Mouse (Mus musculus): Measurements from ENCODE around the gene Notch2. TPM values are rescaled to one million over a fixed set of nuclear protein-coding genes. Genes with fewer than 3 reads are reported as not detected.

Notch2 gene
- total and polyA plus RNA-seq, 3 experiments, result 3.3 to 11.3 (median 11.1) TPM

GRCm38 (mm10) chr3:98028936-98029335 is 15.6 kb downstream of the Notch2 start:
- in situ Hi-C loops (cut with MboI; ENCODE audit: low pct_ligation_motif_present, low pct_unique_long_range_greater_than_20kb, low sequenced_read_pairs) (no loop called here), dilution Hi-C loops (cut with MboI; ENCODE audit: extremely low pct_ligation_motif_present, extremely low pct_unique_long_range_greater_than_20kb, low sequenced_read_pairs) (no loop called here)
- Histone ChIP-seq H3K79me2 (replicated peaks; ENCODE audit: control insufficient read depth, extremely low read depth, insufficient read depth, poor library complexity, severe bottlenecking) (no peaks in the 10 kb centered on the region), H3K27ac (ENCODE audit: insufficient read depth, low read depth) (no peak overlapping the region), H3K9ac (ENCODE audit: insufficient read depth, low read depth) (no peak overlapping the region), H3K4me1 (ENCODE audit: control insufficient read depth in 1 of 2, insufficient read depth in 2 of 2) (peaks cover 12 to 85% of the 10 kb centered on the region in 2 experiments), H3K4me2 (ENCODE audit: insufficient read depth, low read depth, poor library complexity, severe bottlenecking) (no peak overlapping the region), H3K4me3 (replicated peaks in 1 of 3; ENCODE audit: low read depth in 2 of 3, low read length in 2 of 3, poor library complexity in 1 of 3) (no peak overlapping the region), H3K9me3 (replicated peaks; ENCODE audit: low read length) (no peaks in the 10 kb centered on the region), H3K27me3 (replicated peaks) (no peaks in the 10 kb centered on the region), H3K36me3 (replicated peaks in 1 of 2; ENCODE audit: control insufficient read depth in 1 of 2, insufficient read depth in 1 of 2, low read length in 1 of 2) (peaks cover 0 to 17% of the 10 kb centered on the region in 2 experiments)
- no peak for DNase-seq (ENCODE audit: extremely low read depth)
- TF ChIP-seq KAT2A (IDR thresholded peaks at IDR 0.05; ENCODE audit: insufficient replicate concordance, low read length) (no peak), MXI1 (IDR thresholded peaks at IDR 0.05; ENCODE audit: low read depth, low read length) (no peak), HCFC1 (IDR thresholded peaks at IDR 0.05; ENCODE audit: low read depth, low read length) (no peak), MAFK (IDR thresholded peaks at IDR 0.05; ENCODE audit: insufficient replicate concordance, low read length) (no peak), ZNF384 (IDR thresholded peaks at IDR 0.05; ENCODE audit: low read depth, low read length) (no peak), ELF1 (IDR thresholded peaks at IDR 0.05; ENCODE audit: low read depth, low read length) (no peak), JUND (conservative IDR thresholded peaks at IDR 0.05; ENCODE audit: low read depth, low read length) (no peak), MEF2A (IDR thresholded peaks at IDR 0.05; ENCODE audit: borderline replicate concordance, low read depth, low read length) (no peak), ZC3H11A (IDR thresholded peaks at IDR 0.05; ENCODE audit: low read depth, low read length) (no peak), CHD1 (IDR thresholded peaks at IDR 0.05; ENCODE audit: low read depth, low read length) (no peak), RAD21 (IDR thresholded peaks at IDR 0.05; ENCODE audit: low read depth, low read length) (no peak), USF1 (IDR thresholded peaks at IDR 0.05; ENCODE audit: low read depth, low read length) (no peak), ETS1 (conservative IDR thresholded peaks at IDR 0.05; ENCODE audit: low read depth, low read length) (no peak), SMC3 (IDR thresholded peaks at IDR 0.05; ENCODE audit: low read depth, low read length) (no peak), POLR2A (IDR thresholded peaks at IDR 0.05; ENCODE audit: low read depth, low read length) (no peak)

- dilution Hi-C loops (cut with MboI; ENCODE audit: extremely low pct_ligation_motif_present, extremely low pct_unique_long_range_greater_than_20kb, low sequenced_read_pairs), result no loop called here
- DNase-seq (ENCODE audit: extremely low read depth), result no peak
- Histone ChIP-seq H3K4me1 (ENCODE audit: control insufficient read depth in 1 of 2, insufficient read depth in 2 of 2) (peaks cover 12 to 83% of the 10 kb centered on the region in 2 experiments), H3K27me3 (replicated peaks) (no peaks in the 10 kb centered on the region), H3K9ac (ENCODE audit: insufficient read depth, low read depth) (no peak overlapping the region), H3K9me3 (replicated peaks; ENCODE audit: low read length) (no peaks in the 10 kb centered on the region), H3K4me2 (ENCODE audit: insufficient read depth, low read depth, poor library complexity, severe bottlenecking) (no peak overlapping the region), H3K36me3 (replicated peaks in 1 of 2; ENCODE audit: control insufficient read depth in 1 of 2, insufficient read depth in 1 of 2, low read length in 1 of 2) (peaks cover 0 to 17% of the 10 kb centered on the region in 2 experiments), H3K79me2 (replicated peaks; ENCODE audit: control insufficient read depth, extremely low read depth, insufficient read depth, poor library complexity, severe bottlenecking) (no peaks in the 10 kb centered on the region), H3K27ac (ENCODE audit: insufficient read depth, low read depth) (no peak overlapping the region), H3K4me3 (replicated peaks in 1 of 3; ENCODE audit: low read depth in 2 of 3, low read length in 2 of 3, poor library complexity in 1 of 3) (no peak overlapping the region)
- no peak for TF ChIP-seq HCFC1 (IDR thresholded peaks at IDR 0.05; ENCODE audit: low read depth, low read length)
- TF ChIP-seq PAX5 (IDR thresholded peaks at IDR 0.05; ENCODE audit: low read length), result no peak
- no peak for TF ChIP-seq MXI1 (IDR thresholded peaks at IDR 0.05; ENCODE audit: low read depth, low read length)
- TF ChIP-seq TCF12 (IDR thresholded peaks at IDR 0.05; ENCODE audit: low read depth, low read length), result no peak
- no peak for TF ChIP-seq JUN (IDR thresholded peaks at IDR 0.05; ENCODE audit: insufficient read depth, low read depth, low read length)
- no peak for TF ChIP-seq UBTF (IDR thresholded peaks at IDR 0.05; ENCODE audit: low read depth, low read length)
- no peak for TF ChIP-seq POLR2A (IDR thresholded peaks at IDR 0.05; ENCODE audit: low read depth, low read length)
- TF ChIP-seq ETS1 (conservative IDR thresholded peaks at IDR 0.05; ENCODE audit: low read depth, low read length), result no peak
- no peak for TF ChIP-seq TBP (conservative IDR thresholded peaks at IDR 0.05; ENCODE audit: low read depth, low read length)
- no peak for TF ChIP-seq SIN3A (IDR thresholded peaks at IDR 0.05; ENCODE audit: low read length)
- no peak for TF ChIP-seq EP300 (IDR thresholded peaks at IDR 0.05; ENCODE audit: low read length)
- no peak for TF ChIP-seq MEF2A (IDR thresholded peaks at IDR 0.05; ENCODE audit: borderline replicate concordance, low read depth, low read length)
- TF ChIP-seq GABPA (IDR thresholded peaks at IDR 0.05; ENCODE audit: insufficient replicate concordance, low read depth, low read length), result no peak
- TF ChIP-seq SMC3 (IDR thresholded peaks at IDR 0.05; ENCODE audit: low read depth, low read length), result no peak
- in situ Hi-C loops (cut with MboI; ENCODE audit: low pct_ligation_motif_present, low pct_unique_long_range_greater_than_20kb, low sequenced_read_pairs), result no loop called here
Measured at GRCm38 (mm10) chr3:98031104-98031503, 17.8 kb downstream of the Notch2 start.

All from CH12.LX (cell line).